Mouse (Mus musculus) heart, embryonic 10.5 days (tissue): Measurements from ENCODE around the gene Stat5b. TPM values are rescaled to one million over a fixed set of nuclear protein-coding genes. Genes with fewer than 3 reads are reported as not detected.

Experiments
- DNase-seq: peaks from one replicate; pipeline ENCODE4 v3.0.0-alpha.2; 2017; ENCODE audit warnings: low spot score
- H3K27ac ChIP-seq: fragments of 300-500 bp; sonication (generic); 2 replicates; pipeline ENCODE4 v1.5.1; 2016; ENCODE audit warnings: mild to moderate bottlenecking
- H3K27me3 ChIP-seq: fragments of 300-500 bp; sonication (generic); 2 replicates; pipeline ENCODE4 v1.6.1; 2016; ENCODE audit warnings: mild to moderate bottlenecking; ENCODE audit not compliant: poor library complexity, insufficient read depth, severe bottlenecking
- H3K36me3 ChIP-seq: fragments of 300-500 bp; sonication (generic); 2 replicates; pipeline ENCODE4 v1.6.1; 2016; ENCODE audit warnings: mild to moderate bottlenecking, moderate library complexity
- H3K4me1 ChIP-seq: fragments of 300-500 bp; sonication (generic); 2 replicates; pipeline ENCODE4 v1.6.1; 2016; ENCODE audit warnings: mild to moderate bottlenecking
- H3K4me3 ChIP-seq: fragments of 300-500 bp; sonication (generic); 2 replicates; pipeline ENCODE4 v1.5.1; 2016; ENCODE audit warnings: mild to moderate bottlenecking, moderate library complexity
- H3K9me3 ChIP-seq: fragments of 300-500 bp; sonication (generic); 2 replicates; pipeline ENCODE4 v1.6.1; 2016; ENCODE audit warnings: mild to moderate bottlenecking, moderate library complexity
- WGBS: fragments of 180-500 bp; shearing (Covaris S2); methylation state at CpG from one replicate; pipeline ENCODE4 v1.1.7; 2016; 5-methylcytosine and 5-hydroxymethylcytosine counted together
- polyA plus RNA-seq: library from polyadenylated mRNA; unstranded; fragments of >200 nt; fragmentation: Nextera tagmentation; extraction: Ambion mirVana; gene quantifications from 2 replicates; pipeline ENCODE4 v1.2.1, GENCODE M21; 2016

Gene Stat5b
- 25.7 and 30.1 TPM in 2 replicates for polyA plus RNA-seq

- Histone ChIP-seq H3K4me1 (peaks cover 36% of the 10 kb centered on the region), H3K4me3 (peak within 1 kb of the TSS; percentile 99), H3K27me3 (peaks cover 39% of the 10 kb centered on the region), H3K27ac (peak within 1 kb of the TSS; percentile 99), H3K9me3 (no peaks in the 10 kb centered on the region), H3K36me3 (no peaks in the 10 kb centered on the region)
- under 1% methylated on average over 96 of the region's 104 CpGs for WGBS
- peak; percentile 81 for DNase-seq
These were observed at the start of gene Stat5b for GRCm38 (mm10) chr11:100850038-100850777. TSS of gene Stat5b (minus strand) at chr11:100850724.

GRCm38 (mm10) chr11:100898441-100899199, 48.1 kb upstream of the Stat5b start:
- no peak overlapping the region for H3K27ac ChIP-seq

GRCm38 (mm10) chr11:100897294-100898231, 47.0 kb upstream of the Stat5b start:
- no peak overlapping the region for H3K27ac ChIP-seq
- no peak overlapping the region for H3K4me3 ChIP-seq
- 82% methylated on average over 7 of the region's 7 CpGs for WGBS
- peaks cover 55% of the 10 kb centered on the region for H3K36me3 ChIP-seq
- H3K4me1 ChIP-seq, result peaks cover 7% of the 10 kb centered on the region
- H3K9me3 ChIP-seq, result no peaks in the 10 kb centered on the region
- no peak for DNase-seq
- H3K27me3 ChIP-seq, result no peaks in the 10 kb centered on the region

More at GRCm38 (mm10) chr11:100898441-100899199, 48.1 kb upstream of the Stat5b start:
- no peak for DNase-seq
- WGBS, result 84% methylated on average over 16 of the region's 16 CpGs
- H3K36me3 ChIP-seq, result peaks cover 61% of the 10 kb centered on the region
- peaks cover 4% of the 10 kb centered on the region; the same call in 1 of the 2 replicates for H3K4me1 ChIP-seq
- no peaks in the 10 kb centered on the region for H3K27me3 ChIP-seq
- H3K9me3 ChIP-seq, result no peaks in the 10 kb centered on the region
- no peak overlapping the region for H3K4me3 ChIP-seq

GRCm38 (mm10) chr11:100896078-100896477, 45.6 kb upstream of the Stat5b start:
- no peaks in the 10 kb centered on the region for H3K9me3 ChIP-seq
- H3K36me3 ChIP-seq, result peaks cover 45% of the 10 kb centered on the region
- H3K4me1 ChIP-seq, result peaks cover 21% of the 10 kb centered on the region
- no peaks in the 10 kb centered on the region for H3K27me3 ChIP-seq
- no peak for DNase-seq
- no peak overlapping the region for H3K4me3 ChIP-seq
- 82% methylated on average over 10 of the region's 10 CpGs for WGBS
- no peak overlapping the region for H3K27ac ChIP-seq

- H3K27me3 ChIP-seq, result no peaks in the 10 kb centered on the region
- H3K36me3 ChIP-seq, result peaks cover 50% of the 10 kb centered on the region
- 65% methylated on average over 9 of the region's 9 CpGs for WGBS
- no peak overlapping the region for H3K4me3 ChIP-seq
- no peak for DNase-seq
- peak overlapping the region; percentile 54; the same call in 1 of the 2 replicates for H3K27ac ChIP-seq
- H3K9me3 ChIP-seq, result no peaks in the 10 kb centered on the region
- peaks cover 27% of the 10 kb centered on the region for H3K4me1 ChIP-seq
These were observed 43.8 kb upstream of the Stat5b start for GRCm38 (mm10) chr11:100894146-100894918.

- Histone ChIP-seq H3K36me3 (peaks cover 50% of the 10 kb centered on the region), H3K9me3 (no peaks in the 10 kb centered on the region), H3K27me3 (no peaks in the 10 kb centered on the region), H3K4me3 (no peak overlapping the region), H3K4me1 (peaks cover 33% of the 10 kb centered on the region), H3K27ac (peak overlapping the region; percentile 54; the same call in 1 of the 2 replicates)
- DNase-seq, result peak; percentile 95
- 19% methylated on average over 9 of the region's 9 CpGs for WGBS
These were observed 43.0 kb upstream of the Stat5b start for GRCm38 (mm10) chr11:100893482-100893881.

- Histone ChIP-seq H3K27me3 (no peaks in the 10 kb centered on the region), H3K9me3 (no peaks in the 10 kb centered on the region), H3K36me3 (peaks cover 46% of the 10 kb centered on the region), H3K4me3 (no peak overlapping the region), H3K4me1 (peaks cover 36% of the 10 kb centered on the region), H3K27ac (peak overlapping the region; percentile 83; the same call in 1 of the 2 replicates)
- no peak for DNase-seq
- 69% methylated on average over 5 of the region's 5 CpGs for WGBS
These were observed 41.9 kb upstream of the Stat5b start for GRCm38 (mm10) chr11:100892435-100892834.

- Histone ChIP-seq H3K27ac (peak overlapping the region; percentile 83), H3K4me1 (peaks cover 44% of the 10 kb centered on the region), H3K27me3 (no peaks in the 10 kb centered on the region), H3K9me3 (no peaks in the 10 kb centered on the region), H3K36me3 (peaks cover 45% of the 10 kb centered on the region), H3K4me3 (peak overlapping the region; percentile 18; the same call in 1 of the 2 replicates)
- 42% methylated on average over 15 of the region's 15 CpGs for WGBS
- peak; percentile 87 for DNase-seq
These were observed 41.0 kb upstream of the Stat5b start for GRCm38 (mm10) chr11:100891256-100892123.

- Histone ChIP-seq H3K27ac (peak overlapping the region; percentile 83), H3K36me3 (peaks cover 48% of the 10 kb centered on the region), H3K4me1 (peaks cover 53% of the 10 kb centered on the region), H3K4me3 (no peak overlapping the region), H3K27me3 (no peaks in the 10 kb centered on the region), H3K9me3 (no peaks in the 10 kb centered on the region)
- WGBS, result 88% methylated on average over 6 of the region's 6 CpGs
- no peak for DNase-seq
These were observed 40.0 kb upstream of the Stat5b start for GRCm38 (mm10) chr11:100890481-100890880.

- no peak overlapping the region for H3K4me3 ChIP-seq
- peaks cover 53% of the 10 kb centered on the region for H3K4me1 ChIP-seq
- no peak for DNase-seq
- H3K36me3 ChIP-seq, result peaks cover 48% of the 10 kb centered on the region
- WGBS, result 70% methylated on average over 10 of the region's 10 CpGs
- no peaks in the 10 kb centered on the region for H3K9me3 ChIP-seq
- H3K27me3 ChIP-seq, result no peaks in the 10 kb centered on the region; the same call in 1 of the 2 replicates
- H3K27ac ChIP-seq, result 0 out of 2 replicates have a peak overlapping the region, but pooled peaks have one; percentile 24
These were observed 37.9 kb upstream of the Stat5b start for GRCm38 (mm10) chr11:100888348-100888820.

GRCm38 (mm10) chr11:100887764-100888163, 37.2 kb upstream of the Stat5b start:
- Histone ChIP-seq H3K4me1 (peaks cover 53% of the 10 kb centered on the region), H3K27ac (peak overlapping the region; percentile 72; the same call in 1 of the 2 replicates), H3K27me3 (no peaks in the 10 kb centered on the region; the same call in 1 of the 2 replicates), H3K36me3 (peaks cover 47% of the 10 kb centered on the region), H3K9me3 (no peaks in the 10 kb centered on the region), H3K4me3 (no peak overlapping the region)
- DNase-seq, result no peak
- WGBS, result 59% methylated on average over 3 of the region's 3 CpGs
